Mouse (Mus musculus): ENCODE results near the gene Efna3.

GRCm38 (mm10) chr3:89349869-89350501 lies 27.2 kb upstream of the Efna3 start, which contains the start of gene Adam15:
- TF ChIP-seq CTCF (conservative IDR thresholded peaks at IDR 0.05; ENCODE audit: low read length) (no peak), POU5F1 (IDR thresholded peaks at IDR 0.05; ENCODE audit: borderline replicate concordance, low read length) (no peak), NANOG (IDR thresholded peaks at IDR 0.05; ENCODE audit: borderline replicate concordance, low read length) (no peak)
